Mouse (Mus musculus) layer of hippocampus, adult 18-20 months (tissue): ENCODE data around the gene Ubl4b. TPM values are rescaled to one million over a fixed set of nuclear protein-coding genes. Genes with fewer than 3 reads are reported as not detected.
A peak's percentile ranks its signal among the peaks of the same experiment; 100 is the strongest.

Source experiments
- DNase-seq, 2 experiments: peaks; one replicate each; pipeline ENCODE4 v3.0.0; 2022; ENCODE audit warnings: low spot score in 2 of 2
- total RNA-seq, 2 experiments: library from RNA; stranded (reverse); gene quantifications; 2 replicates each; pipeline ENCODE4 v1.2.3; 2021

Ubl4b gene
- total RNA-seq, 2 experiments from 2014 or later: not detected

- DNase-seq: peak; percentile 74 to 79
Observed at GRCm38 (mm10) chr3:107528401-107529118, 26.3 kb downstream of the Ubl4b start.

DNA sequence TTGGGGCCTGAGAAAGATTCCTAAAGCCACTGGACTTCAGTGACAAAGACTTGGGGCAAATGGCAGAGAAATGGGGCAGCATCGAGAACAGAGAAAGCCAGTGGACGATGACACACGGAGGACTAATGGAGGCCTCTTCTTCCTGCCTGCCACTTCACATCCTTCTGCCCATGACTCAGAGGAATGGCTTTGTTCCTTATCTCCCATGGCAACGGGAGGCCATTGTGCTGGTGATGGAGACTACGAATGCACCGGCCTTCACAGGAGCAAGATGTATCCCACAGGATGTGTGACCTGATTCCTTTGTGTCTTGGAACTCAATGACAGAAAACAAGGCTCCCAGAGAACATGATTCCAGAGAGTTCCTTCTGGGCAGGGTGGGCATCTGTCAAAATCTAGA, 30.3 kb downstream of the Ubl4b start:
- DNase-seq: no peak

DNA sequence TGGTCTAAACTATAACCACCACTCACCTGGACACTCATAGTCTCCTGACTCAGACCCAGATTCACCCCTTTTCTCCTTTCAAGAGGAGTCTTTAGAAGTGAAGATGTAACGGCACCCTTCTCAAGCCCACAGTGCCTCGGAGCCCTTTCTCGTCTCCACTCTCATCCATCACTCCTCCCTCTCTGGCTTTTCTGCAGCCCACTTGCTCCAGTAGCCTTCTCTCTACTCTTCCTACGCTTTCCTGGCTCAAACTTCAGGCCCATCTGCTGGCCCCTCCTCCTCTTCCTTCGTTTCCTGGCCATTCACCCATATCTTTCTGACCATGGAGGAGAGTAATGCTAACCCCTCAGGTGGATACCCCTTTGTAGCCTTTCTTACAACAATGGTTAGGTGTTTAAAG, 33.9 kb downstream of the Ubl4b start:
- DNase-seq: no peak

DNA sequence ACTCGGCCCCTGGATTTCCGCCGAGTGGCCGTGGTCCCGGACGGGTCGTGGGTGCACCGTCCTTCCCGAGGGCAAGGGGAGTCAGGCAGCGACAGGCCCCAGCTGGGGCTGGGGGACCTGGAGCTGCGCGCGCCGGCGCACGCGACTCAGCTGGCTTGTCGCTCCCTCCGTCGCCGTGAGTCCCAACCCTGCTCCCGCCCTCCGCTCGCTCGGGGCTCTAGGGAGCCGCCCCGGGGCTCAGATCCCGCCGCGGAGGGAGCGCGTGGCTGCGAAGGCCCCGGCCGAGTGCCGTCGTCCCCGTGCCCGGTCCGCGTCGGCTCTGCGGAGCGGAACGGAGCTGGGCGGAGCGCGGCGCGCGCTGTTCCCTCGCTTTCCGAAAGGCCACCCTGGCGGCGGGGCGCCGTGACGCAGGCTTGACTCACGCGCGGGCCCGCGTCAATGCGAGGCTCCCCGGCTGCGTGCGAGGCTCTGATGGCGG, 37.2 kb downstream of the Ubl4b start, which contains the start of gene Slc6a17:
TSS of gene Slc6a17 (minus strand) at position 388 of the 478 bp plus-strand sequence.
- DNase-seq: peak; percentile 84 to 88

DNA sequence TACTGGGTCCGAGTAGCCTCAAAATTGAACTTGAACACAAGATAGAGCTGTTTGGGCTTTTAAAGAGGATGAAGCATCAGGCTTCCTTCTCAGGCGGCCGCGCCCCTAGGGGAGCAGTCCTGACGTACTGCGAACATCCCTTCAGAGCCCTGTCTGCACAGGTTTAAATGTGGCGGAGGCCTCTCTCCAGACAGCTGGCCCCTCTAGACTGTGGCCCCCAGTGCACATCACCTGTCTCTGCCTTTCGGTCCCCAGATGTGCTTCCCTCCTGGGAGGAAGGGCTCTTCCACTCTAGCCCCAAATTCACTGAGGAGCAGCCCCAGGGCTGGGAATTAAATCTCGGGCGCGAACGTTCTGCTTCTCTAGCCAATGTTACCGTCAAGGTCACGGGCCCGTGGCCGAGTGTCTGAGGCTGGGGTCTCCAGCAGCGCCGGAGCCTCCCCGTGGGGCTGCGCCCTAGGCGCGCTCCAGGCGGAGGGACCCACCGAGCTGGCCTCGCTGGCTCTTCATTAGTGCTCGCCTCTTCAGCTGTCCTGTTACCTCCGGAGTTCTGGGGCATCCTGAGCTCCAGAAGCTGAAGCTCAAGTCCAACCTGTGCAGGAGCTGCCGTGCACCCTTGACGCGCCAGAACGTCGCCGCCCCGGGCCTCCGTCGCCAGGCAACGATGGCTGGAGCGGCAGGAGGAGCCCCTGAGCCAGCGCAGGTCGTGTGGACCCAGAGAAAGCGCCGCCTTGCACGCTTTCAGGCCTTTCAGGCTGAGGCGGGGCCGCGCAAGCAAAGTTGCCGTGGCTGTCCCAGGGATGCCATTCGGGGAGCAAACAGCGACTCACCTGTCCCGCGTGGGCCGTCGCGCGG, 37.9 kb downstream of the Ubl4b start:
- DNase-seq: peak in 1 of 2 experiments; percentile 38

DNA sequence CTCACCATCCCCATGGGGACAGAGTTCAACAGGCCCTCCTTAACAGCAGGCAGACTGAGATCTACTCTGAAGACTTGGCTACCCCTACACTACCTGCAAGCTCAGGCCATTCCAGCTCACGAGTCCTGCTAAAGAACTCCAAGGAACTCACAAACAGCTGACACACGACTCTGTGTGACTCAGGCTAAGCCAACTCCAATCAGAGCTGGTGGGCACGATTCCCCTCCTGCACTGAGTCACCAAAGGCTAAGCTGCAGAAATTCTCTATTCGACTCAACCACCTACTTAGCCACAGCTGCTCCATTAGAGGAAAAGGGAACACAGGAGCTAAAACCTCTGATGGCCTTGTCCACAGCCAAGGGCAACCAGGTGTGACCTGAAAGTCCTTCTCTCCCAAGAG, 38.9 kb downstream of the Ubl4b start:
- peak in 1 of 2 experiments; percentile 46 for DNase-seq

DNA sequence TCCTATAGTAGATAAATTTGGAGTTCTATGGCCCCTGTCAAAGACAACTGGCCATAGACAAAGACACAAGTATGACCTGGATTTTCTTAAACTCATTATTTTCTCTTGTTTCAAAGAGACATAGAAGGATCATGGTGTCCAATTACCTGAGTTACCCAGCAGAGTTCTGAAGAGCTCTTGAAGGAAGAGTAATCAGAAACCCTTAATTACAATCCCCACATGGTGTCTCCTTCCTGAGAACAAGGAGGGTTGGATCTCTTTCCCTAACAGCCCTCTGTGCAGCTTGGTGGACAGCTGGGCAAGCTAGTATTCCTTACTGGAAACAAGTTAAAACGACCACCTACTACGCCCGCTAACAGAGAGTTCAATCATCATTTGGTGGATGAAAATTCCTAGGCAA, 43.5 kb downstream of the Ubl4b start:
- no peak for DNase-seq

DNA sequence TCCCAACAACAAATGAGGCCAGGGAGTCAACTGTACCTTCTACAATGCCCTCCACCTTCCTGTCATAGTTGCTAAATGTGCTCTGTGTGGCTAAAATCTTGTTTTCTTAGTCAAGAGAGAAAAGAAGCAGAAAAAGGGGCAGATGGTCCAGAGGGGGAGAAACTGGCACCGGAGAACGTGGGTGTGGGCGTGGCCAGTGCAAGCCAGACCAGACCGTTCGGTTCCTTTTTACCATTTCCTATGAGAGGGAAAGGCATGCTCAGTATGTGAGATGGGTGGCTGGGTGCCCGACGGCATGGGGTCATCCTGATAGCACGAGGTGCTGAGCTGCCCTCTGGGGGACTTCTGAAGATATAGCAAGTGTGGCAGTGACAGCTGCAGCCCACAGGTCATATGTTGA, 46.2 kb downstream of the Ubl4b start:
- peak in 1 of 2 experiments; percentile 57 for DNase-seq

DNA sequence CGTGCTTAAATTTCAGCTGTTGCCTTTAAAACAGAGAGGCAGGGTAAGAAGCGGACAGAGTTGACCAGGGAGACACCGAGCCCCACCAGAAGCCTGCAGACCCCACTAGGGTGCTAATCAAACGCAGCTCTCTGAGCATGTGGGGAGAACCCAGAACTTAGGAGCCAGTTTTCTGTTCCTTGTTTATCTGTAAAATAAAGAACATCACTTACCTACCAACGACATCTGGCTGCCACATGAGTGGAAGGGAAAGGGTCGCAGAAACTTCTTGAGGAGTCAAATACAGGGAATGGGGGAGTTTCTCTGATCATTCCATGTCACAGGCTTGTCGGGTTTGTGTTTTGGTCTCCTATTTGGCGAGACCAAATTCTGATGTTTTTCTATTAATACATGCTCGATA, 46.9 kb downstream of the Ubl4b start:
- no peak for DNase-seq

- no peak for DNase-seq
Observed at GRCm38 (mm10) chr3:107506531-107506930, 48.3 kb downstream of the Ubl4b start.

GRCm38 (mm10) chr3:107505464-107506367, 49.2 kb downstream of the Ubl4b start:
- DNase-seq: peak in 1 of 2 experiments; percentile 76

GRCm38 (mm10) chr3:107504542-107504941, 50.3 kb downstream of the Ubl4b start:
- no peak for DNase-seq

- DNase-seq: no peak
Observed at GRCm38 (mm10) chr3:107503716-107504115, 51.2 kb downstream of the Ubl4b start.

Other genes with a start within 250 kb of the Ubl4b start
- 10 to 100 TPM; 26.2 to 27.1 TPM for gene Rbm15, start 221.4 kb downstream of the Ubl4b start, total RNA-seq
- 10 to 100 TPM; 59.7 to 70.6 TPM for gene Kcnc4, start 95.5 kb downstream of the Ubl4b start, total RNA-seq
- gene Slc6a17, start 37.1 kb downstream of the Ubl4b start, total RNA-seq: 100 to 1,000 TPM; 278 to 282 TPM
- gene Alx3, start 40.0 kb upstream of the Ubl4b start, total RNA-seq: under 1 TPM; 0.41 to 0.42 TPM
- not detected for gene Gm10961, start 76.2 kb upstream of the Ubl4b start, total RNA-seq
- 10 to 100 TPM; 70.4 to 76.2 TPM for gene Strip1, start 76.6 kb upstream of the Ubl4b start, total RNA-seq
- gene Ahcyl1, start 141.5 kb upstream of the Ubl4b start, total RNA-seq: 100 to 1,000 TPM; 323 to 325 TPM
- gene Csf1, start 205.4 kb upstream of the Ubl4b start, total RNA-seq: 10 to 100 TPM; 22.0 to 23.3 TPM